In the genomic region with DNA sequence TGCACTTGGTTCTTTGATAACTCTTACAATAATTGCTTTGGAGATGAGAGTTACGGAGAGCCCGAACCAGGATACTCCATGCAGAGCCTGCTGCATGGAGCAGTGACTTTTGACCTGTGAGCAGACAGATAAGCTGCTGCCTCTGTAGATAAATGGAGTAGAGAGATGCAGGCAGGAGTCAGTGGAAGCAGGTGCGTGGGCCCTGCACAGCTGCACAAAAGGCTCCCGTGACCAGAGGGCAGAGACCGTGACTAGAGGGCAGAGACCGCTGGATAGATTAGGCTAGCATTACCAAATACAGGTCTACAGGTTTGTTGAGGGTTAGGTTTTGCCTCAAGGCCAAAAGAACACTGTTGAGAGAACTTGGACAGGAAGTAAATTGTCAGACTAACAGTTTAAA, we compare ENCODE assay signal across 18 mouse cellular contexts.
"Had no signal": no experiment of that assay in that cellular context is flagged by ENCODE, and none has a peak within 500 bp of the region (broad histone marks: within the 10 kb centered on the region; RNA-seq: fewer than 3 reads in every experiment).

No protein-coding gene starts in this region.

- H3K9me3 ChIP-seq: limb, embryonic 15.5 days; midbrain, embryonic 13.5 days; stomach, embryonic 15.5 days had no signal

- H3K9ac ChIP-seq: limb, embryonic 12.5 days; limb, embryonic 15.5 days; midbrain, embryonic 13.5 days; stomach, embryonic 15.5 days had no signal

- H3K27me3 ChIP-seq: limb, embryonic 12.5 days; limb, embryonic 15.5 days; midbrain, embryonic 13.5 days; stomach, embryonic 15.5 days had no signal

- H3K36me3 ChIP-seq: limb, embryonic 12.5 days; limb, embryonic 15.5 days; midbrain, embryonic 13.5 days; stomach, embryonic 15.5 days had no signal

- H3K27ac ChIP-seq: hindbrain, postnatal 0 days; limb, embryonic 12.5 days; limb, embryonic 15.5 days; macrophage; midbrain, embryonic 13.5 days; stomach, embryonic 15.5 days had no signal

- H3K4me1 ChIP-seq: limb, embryonic 12.5 days; limb, embryonic 15.5 days; stomach, embryonic 15.5 days had no signal

- H3K4me2 ChIP-seq: limb, embryonic 12.5 days; limb, embryonic 15.5 days; midbrain, embryonic 13.5 days; stomach, embryonic 15.5 days had no signal

- DNase-seq: kidney, adult 18-20 months; kidney, postnatal 14 days; kidney, postnatal 4 days; left cerebral cortex, postnatal 4 days; lung, adult 2 months; lung, postnatal 14 days; right cerebral cortex, postnatal 14 days; right cerebral cortex, postnatal 4 days; thymus, adult 18-20 months; thymus, postnatal 36 days had no signal

- H3K4me3 ChIP-seq: limb, embryonic 12.5 days; limb, embryonic 15.5 days; midbrain, embryonic 13.5 days; stomach, embryonic 15.5 days had no signal

- ATAC-seq: hindbrain, postnatal 0 days; inflammation-experienced regulatory T-cells, adult 6 months; midbrain, embryonic 13.5 days; midbrain, embryonic 16.5 days had no signal
